Mouse (Mus musculus) testis, postnatal 14 days (tissue): ENCODE data around the gene Tmtc4.

Experiments used
- DNase-seq: peaks from one replicate; pipeline ENCODE4 v3.0.0; 2021; ENCODE audit warnings: low spot score

Gene Tmtc4

DNA sequence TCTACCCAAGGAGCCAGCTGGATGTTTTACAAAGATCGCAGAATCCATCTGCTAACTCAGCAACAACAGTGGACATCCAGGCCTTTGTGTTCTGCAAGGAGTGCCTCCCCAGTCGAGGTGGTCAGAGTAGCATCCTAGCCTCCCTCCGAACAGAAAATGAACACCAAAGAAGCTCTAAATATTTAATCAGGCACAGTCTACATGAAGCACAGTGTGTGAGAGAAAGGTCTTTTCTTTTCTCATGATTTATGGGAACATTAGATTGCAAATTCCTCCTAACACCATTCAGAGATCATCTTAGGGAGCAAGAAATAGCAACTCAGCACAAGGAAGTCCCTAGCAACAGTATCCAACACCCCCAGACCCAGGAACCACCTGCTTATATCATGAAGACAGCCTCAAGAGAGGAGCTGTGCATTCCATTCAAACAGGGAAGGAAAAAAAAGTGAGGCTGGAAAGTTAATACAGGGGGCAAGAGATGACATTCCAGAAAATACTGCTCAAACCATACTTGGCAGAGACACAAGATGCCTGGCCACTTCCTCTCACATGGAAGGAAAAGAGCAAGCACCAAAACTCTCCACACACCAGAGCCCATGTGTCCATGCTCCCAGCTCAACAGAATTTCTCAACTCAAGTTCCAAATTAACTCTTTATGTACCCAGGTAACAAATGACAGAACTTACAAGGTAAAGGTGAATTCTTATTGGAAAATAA, 8.8 kb downstream of the Tmtc4 start:
- DNase-seq: no peak

DNA sequence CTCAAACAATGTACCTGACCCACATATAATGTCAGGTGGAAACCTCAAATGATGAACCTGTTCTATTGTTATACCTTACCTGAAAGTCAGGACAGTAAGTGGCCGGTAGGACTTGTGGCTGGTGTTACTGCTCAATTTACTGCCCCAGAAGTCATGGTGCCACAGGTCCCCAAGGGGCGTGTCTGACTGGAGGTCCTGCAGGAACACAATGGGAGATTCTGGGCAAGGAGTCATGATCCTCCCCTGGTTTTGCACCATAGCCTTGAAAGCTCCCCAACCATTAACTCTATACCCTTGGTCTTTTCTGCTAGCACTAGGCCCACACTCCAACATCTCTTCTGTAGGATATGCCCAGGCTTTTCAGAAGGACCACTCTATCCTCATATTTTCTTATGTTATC, 10.7 kb downstream of the Tmtc4 start:
- DNase-seq: no peak

DNA sequence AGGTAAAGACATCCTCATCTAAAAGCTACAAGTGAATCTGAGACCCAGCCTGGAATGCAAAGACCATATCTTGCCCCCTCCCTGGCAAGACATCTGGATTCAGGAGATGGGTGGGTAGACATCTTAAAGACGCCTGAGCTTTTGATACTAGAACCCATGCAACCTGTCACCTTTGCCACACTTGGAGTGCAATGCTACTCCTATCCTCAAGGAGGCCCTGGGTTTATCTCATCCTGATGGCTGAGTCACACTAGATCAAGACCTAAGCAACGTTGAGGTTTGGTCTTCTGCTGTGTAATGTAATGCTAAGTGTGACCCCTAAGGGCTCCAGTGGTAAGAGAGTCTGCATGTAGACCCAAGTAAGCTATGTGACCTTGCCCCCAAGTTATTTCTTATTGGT, 15.8 kb downstream of the Tmtc4 start:
- DNase-seq: no peak

DNA sequence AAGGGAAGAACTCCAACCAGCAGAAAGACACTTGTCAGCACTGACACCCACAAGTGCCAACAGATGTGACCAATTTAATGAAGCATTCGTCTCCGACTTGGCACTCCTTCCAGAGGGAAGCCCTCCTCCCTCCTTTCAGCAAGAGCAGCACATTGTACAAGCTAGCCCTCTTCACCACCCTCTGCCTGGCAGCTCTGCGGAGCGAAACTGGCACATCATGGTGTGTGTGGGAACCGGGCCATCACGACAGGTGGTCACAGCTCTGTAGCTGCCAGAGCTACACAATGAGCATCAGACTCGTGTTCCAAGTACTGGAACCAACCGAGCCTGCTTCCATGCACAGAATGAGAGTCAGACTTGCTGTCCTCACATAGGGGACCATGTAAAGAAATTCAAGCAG, 25.9 kb downstream of the Tmtc4 start:
- DNase-seq: no peak

DNA sequence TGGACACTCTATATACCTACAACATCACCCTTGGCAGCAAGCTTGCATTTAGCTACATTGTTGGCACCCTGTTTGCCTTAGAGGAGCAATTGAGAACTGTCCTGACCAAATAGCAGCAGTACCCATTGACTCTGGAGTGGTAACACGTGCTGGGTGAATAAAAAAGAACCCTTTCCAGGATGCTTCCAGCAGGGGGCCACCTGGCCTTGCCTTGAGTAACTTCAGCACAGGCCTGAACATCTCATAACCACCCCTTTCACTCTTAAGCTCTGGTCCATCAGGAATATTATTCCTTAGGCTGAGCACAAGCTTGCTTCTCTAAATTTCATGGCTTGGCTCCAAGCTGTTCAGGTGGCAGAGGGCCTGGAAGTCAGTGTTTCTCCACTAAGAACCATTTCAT, 30.5 kb downstream of the Tmtc4 start:
- peak; percentile 23 for DNase-seq

DNA sequence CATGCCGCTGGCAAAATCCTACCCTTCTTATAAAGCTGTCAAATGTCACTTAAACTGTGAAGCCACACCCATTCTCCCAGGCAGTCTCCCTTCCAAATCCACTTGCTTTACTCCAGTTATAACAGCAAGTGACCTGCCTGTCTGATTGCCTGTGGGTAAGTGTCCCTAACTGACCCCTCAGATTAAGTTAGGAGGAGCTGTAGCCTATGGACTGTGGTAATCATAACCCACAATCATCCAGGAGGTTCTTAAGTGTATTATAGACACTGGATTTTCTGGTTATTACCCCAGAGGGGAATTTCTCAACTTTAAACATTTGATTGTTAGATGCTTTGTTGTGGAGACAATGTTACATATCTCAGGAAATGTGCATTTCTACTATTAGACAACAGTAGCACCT, 31.3 kb downstream of the Tmtc4 start:
- DNase-seq: no peak

DNA sequence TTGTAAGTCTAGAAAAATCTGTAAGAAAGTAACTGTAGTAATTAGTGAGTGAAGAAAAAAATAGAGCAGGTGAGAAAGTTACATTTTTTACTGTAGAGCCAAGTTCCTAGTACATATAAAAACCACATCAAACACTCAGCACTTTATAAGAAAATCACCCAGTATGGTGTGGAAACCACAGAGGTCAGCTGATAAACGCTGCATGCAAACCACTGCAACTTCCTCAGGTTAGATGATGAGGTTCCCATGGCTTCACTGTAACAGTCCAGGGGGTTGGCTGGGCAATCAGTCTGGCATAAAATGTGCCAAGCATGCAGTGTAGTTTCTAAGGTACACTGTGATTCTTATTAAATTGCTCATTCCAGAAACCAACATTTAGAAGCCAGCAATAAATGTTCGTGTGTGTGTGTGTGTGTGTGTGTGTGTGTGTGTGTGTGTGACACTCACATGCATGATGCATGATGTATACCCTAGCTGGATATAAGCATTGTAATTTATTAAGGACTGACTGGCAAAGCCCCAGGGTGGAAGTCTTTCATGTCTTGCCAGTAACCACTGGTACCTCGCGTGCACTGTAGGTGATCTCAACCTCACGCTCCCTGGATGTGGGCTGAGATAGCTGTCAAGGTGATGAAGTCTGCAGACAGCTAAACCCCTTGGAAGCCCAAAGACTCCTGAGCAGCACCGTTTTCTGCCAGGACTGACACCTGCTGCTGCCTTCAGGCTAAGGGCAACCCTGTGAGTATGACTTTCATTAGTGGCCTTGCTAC, 32.0 kb downstream of the Tmtc4 start:
- no peak for DNase-seq

DNA sequence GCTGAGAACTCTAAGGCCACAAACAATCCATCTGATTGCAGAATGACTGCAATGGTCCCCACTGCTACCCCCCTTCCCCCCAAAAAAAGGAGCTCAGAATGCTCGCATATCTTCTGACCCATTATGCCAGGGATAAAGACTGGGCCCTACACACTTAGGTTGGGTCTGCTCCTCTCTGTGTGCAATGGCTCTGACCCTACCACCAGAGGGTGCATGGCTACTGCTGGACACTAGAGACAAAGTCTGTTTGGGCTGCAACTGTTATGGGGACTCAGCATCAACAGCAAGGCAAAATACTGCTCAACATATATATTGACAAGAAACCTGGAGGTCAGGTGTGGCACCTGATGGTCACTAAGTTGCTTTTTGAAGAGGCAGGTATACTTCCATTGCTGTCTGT, 32.9 kb downstream of the Tmtc4 start:
- DNase-seq: no peak

DNA sequence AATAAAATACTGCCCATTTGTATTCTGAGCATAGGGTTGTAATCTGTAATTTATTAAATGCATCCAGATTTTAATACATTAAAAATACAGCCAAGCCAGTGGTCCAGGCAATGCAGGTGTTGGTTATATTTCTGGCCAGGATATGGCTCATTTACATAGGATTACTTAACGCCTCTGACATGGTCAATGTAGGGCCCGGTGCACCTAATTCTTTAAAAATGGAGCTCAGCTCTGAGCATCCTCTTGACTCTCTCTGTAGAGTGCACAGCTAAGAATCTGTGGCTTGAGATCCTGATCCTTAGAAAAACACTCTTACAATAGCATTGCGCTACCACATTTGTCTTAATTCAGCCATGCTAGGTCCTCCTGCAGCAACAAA, 40.4 kb downstream of the Tmtc4 start:
- DNase-seq: no peak

DNA sequence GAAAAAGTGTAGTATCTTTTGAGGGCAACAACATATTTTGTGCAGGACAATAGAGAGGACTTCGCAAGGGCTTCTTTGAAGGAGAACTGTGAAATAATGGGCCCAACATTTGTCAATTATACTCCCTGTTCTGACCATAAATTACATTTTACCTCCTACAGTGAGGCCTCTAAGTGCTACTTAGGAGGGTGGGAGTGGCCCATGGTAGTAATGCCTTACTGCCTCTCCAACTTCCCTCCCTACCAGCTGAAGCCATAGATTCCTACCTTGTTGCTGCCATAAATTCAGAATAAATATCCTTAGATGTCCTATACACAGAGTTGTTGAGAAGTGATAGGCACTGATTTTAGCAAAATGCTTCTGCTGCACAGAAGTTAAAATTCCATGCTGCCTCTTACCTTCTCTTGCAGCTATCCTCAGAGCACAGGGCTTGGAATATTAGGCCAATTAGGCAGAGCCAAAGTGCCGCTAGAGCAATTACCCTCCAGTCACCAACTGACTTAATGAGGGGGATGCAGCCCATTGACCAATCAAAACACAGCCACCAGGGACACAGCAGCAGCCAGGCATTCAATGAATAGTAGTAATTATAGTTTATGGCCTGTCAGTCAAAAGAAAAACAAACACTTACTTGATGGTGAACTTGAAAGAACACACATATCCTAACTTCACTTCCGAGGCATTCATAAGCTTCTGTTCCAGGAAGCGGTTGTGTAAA, 40.9 kb downstream of the Tmtc4 start:
- no peak for DNase-seq

DNA sequence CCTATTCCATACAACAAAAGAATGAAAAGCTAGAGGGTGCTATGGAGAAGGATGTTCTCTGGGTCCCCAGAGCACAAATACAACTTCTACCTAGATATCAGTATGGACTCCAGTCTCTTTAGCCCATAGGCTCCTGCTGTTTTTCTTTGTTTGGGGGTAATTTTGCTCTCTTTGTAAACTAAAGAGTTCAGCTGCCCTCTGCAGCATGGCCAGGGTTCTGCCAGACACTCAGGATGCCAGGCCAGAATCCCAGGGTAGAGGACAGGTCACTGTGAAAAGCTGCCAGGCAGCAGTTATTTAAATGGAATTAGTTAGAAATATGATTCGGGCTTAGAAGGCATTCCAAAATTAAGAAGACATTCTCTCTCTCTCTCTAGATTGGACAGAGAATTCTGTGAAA, 47.4 kb downstream of the Tmtc4 start:
- DNase-seq: no peak

DNA sequence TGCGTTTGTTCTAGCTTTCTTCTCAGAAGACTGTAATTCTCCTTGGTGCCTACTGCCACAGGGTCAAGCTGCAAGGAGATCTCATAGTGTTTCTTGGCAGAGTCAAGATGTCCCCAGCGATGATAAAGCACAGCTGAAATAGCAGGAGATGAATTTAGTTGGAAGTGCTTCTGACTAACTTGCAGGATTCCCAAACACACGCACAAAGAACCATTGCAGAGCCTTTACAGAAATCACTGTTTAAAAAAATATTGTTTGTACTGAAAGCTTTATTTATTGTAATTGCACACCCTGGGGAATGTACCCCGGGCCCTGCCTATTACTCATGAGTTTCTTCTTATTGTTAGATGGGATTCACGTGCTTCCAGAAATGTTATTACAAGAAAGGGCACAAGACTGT, 63.8 kb downstream of the Tmtc4 start:
- DNase-seq: no peak

DNA sequence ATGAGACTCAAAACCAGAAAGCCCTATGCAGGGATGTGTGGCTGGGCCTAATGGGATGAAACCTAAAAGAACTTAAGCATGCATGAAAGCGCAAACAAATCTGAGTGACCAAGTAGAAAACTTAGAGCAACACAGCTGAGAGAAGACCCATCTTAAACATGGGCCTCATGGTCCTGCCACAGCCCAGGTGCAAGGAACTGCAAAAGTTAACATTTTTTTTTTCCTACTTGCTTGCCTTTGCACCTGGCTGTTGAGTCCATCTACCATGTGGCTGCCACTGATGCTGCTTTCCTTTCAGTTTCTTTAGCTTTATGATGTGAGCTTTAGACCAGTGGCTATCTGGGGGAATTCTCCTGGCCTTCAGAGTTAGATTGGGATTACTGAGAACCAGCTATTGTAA, 66.2 kb downstream of the Tmtc4 start:
- no peak for DNase-seq

DNA sequence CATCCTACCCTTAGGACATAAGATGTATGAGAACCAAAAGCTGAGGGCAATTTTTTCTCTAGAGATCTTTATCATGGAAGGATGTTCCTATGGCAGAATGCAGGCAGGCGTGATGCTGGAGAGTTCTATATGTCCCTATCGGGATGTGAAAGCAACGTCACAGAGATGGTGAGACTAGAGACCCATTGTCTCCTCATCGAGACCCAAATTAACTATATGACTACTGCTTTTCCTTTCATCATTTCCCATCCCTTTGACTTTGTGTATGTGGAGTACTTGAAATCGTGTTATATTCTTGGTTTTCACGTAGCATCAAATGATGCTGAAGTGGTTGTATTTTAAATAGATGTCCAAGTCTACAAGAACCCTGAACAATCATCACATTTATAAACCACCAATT, 70.2 kb downstream of the Tmtc4 start, which contains the start of gene Ggact:
TSS of gene Ggact (minus strand) at position 101 of the 400 bp plus-strand sequence.
- DNase-seq: no peak

DNA sequence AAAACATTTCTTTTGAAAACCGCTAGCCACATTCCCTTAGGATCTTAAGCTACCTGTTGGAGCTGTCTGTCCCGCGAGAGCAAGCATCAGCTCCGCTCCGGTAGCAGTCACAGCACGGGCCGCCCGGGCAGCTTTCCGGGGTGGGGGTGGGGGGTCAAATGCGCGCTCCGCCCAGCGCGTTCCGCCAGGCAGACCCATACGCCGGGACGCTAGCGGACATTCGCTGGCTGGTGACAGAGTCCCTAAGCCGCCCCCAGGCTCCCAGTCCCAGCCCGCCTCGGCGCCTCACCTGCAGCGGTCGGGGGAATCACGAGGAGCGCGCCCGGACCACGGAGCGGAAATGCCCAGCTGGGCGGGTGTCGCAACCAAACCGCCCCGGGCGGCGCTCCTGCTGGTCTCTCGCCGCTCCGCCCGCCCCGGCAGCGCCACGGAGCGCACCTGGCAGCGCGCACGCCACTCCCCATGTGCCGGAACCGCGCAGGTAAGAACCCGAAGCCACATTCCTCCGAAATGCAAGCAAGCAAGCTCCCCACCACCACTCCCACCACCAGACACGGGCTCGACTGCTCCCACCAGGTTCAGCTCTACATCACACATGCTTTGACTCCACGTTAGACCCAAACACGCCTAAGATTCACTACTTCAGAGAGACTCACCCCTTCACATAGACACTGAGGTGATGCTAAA, 70.9 kb downstream of the Tmtc4 start:
- peak; percentile 86 for DNase-seq

DNA sequence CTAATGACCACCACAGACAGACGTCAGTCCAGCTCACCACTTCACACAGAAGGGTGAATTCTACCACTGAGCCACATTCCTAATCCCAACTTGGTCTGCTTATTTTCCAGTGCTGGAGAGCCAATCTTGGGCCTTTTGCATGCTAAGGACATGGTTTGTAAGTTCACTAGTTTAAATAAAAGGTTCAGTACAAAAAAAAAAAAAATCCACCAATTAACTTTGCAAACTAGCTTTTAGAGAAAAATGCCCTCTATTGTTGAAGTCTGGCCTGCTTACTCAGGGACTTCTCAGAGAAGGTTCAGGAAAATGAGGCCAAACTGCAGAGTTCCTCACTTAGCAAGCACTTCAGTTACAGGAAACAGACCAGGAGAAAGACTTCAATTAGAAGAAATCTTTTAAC, 71.7 kb downstream of the Tmtc4 start:
- DNase-seq: no peak

DNA sequence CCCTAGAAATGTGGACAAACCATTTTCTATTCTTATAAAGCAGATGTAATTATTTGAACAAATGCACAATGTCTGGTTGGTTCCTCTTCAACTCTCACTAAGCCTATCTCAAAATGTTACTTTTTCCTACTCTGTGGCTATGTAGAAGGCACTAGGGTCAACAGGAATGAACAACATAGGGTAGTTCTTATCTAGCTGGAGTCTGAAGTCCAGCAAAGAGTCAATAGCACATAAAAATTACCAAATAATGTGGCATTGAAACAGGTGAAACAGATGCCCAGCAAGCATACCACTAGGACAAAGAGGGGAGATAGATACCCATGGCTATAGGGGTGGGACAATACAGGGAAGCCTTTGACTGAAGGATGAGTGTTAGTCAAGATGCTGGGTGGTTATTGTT, 72.6 kb downstream of the Tmtc4 start:
- no peak for DNase-seq

DNA sequence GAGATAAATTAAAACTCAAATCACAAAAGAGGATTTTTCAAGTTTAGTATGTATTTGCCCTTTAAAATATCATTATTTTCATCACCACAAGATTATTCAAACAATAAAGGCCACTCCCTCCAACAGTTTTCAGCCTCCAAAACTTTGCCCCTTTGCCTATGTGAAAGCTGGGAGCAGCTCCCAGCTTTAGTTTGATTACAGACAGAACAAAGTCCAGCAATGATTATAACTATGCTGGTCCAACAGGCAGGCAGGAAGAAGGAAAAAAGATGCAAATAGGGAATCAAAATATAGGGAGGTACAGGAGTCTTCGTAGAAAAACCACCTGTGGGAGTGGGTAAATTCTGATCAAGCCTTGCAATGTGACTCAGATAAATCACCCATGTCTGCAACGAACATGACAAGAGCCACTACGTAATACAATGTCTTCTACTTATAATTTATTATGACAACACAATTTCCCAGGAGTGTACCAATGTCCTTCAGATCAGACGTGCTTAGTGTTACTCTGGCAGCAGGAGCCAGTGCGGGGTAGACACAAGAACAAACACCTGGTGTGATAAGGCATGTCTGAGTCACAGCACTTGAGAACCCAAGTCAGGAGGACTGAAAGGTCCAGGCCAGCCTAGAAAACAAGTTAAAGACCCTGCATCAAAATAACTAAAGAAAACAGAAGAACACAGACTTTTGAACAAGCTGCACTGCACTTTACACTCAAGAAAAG, 74.3 kb downstream of the Tmtc4 start:
- DNase-seq: no peak

DNA sequence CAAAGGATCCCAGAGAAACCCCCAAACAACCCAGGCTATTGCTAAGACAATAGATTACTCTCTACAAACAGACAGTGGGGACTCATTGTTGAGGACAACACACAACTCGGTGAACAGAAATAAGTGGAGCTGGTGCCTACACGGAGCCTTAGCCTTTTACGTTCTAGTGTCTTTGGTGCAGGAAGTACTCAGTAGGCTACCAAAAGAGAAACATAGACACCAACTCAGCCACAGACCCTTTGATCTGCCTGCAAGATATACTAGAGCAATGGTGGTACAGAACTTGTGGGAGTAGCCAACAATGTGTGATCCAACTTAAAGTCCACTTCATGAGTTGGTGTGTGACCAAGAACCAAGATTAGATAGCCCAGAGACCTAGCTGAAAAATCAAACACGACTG, 75.8 kb downstream of the Tmtc4 start:
- no peak for DNase-seq

DNA sequence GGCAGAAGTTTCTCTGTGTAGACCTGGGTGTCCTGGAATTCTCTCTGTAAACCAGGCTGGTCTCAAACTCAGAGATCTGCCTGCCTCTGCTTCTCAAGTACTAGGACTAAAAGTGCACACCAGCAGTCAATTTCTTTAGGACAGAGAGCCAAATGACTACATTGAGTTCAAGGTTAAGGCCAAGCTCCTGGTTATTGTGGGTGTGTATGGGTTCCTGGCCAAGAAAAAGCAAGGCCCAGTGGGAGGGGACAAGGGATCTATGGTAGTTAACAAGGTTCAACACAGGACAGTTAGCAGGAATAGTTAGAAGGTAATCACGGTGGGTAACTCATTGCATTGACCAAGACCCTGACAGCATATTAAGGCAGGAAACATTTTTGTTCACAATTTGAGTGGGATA, 78.8 kb downstream of the Tmtc4 start:
- DNase-seq: no peak

DNA sequence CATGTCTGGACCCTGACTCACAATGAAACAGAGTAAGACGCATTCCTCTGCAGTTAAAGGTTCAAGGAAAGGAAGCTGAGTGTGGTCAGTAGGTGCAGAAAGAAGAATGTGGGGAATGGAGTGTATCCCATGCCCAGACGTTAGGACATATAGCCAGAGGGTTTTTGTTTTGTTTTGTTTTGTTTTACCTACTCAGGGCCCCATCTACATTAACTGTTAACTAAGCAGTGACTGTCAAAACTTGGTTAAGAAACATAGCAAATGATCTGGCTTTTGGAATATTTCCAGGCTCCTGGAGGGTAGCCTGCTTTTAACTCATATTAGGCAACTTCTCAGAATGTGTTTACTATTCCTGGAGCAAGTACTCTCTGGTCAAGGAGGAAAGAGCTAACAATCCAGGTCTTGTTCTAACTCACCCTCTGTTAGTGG, 79.9 kb downstream of the Tmtc4 start:
- no peak for DNase-seq

DNA sequence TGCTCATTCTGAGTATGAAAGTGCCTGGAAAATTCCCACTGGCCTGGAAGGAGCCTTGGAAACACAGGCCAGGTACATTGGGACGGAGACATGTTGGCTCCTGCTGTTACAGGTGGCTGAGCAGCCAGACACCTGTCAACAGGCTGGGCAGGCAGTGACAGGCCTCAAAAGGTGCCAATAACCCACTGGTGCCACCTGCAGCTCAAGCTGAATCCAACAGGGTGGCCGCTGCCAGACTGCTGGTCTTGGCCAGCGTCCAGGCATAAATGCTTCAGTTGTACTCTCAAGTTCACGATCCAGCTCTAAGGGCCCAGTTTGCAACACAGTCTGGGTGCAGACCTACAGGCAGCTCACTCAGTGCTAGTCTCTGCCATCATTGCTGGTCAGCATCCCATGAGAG, 81.0 kb downstream of the Tmtc4 start:
- peak; percentile 21 for DNase-seq
